Mouse (Mus musculus): ENCODE data around the gene Aqp6. TPM values are rescaled to one million over a fixed set of nuclear protein-coding genes. Genes with fewer than 3 reads are reported as not detected.

Gene Aqp6
- polyA plus RNA-seq, 1 experiment: 124 TPM

- Histone ChIP-seq H3K36me3 (ENCODE audit: control insufficient read depth, insufficient read depth, low read length) (no peaks in the 10 kb centered on the region), H3K27me3 (replicated peaks; ENCODE audit: control insufficient read depth, insufficient read depth, low read length) (no peaks in the 10 kb centered on the region), H3K4me1 (ENCODE audit: control insufficient read depth, insufficient read depth, low read length) (no peaks in the 10 kb centered on the region), H3K4me3 (ENCODE audit: insufficient read depth, low read depth, low read length) (no peak overlapping the region), H3K27ac (ENCODE audit: insufficient read depth, low read depth, low read length) (no peak overlapping the region)
- no peak for DNase-seq
- 65% methylated on average over 8 of the region's 8 CpGs for WGBS
- no peak for TF ChIP-seq POLR2A (IDR thresholded peaks at IDR 0.05; ENCODE audit: low read depth, low read length)
- no peak for TF ChIP-seq CTCF (conservative IDR thresholded peaks at IDR 0.05; ENCODE audit: insufficient read depth, insufficient read length, low read depth, low read length)
These were observed 3.6 kb upstream of the Aqp6 start for GRCm38 (mm10) chr15:99597596-99597995.

DNA sequence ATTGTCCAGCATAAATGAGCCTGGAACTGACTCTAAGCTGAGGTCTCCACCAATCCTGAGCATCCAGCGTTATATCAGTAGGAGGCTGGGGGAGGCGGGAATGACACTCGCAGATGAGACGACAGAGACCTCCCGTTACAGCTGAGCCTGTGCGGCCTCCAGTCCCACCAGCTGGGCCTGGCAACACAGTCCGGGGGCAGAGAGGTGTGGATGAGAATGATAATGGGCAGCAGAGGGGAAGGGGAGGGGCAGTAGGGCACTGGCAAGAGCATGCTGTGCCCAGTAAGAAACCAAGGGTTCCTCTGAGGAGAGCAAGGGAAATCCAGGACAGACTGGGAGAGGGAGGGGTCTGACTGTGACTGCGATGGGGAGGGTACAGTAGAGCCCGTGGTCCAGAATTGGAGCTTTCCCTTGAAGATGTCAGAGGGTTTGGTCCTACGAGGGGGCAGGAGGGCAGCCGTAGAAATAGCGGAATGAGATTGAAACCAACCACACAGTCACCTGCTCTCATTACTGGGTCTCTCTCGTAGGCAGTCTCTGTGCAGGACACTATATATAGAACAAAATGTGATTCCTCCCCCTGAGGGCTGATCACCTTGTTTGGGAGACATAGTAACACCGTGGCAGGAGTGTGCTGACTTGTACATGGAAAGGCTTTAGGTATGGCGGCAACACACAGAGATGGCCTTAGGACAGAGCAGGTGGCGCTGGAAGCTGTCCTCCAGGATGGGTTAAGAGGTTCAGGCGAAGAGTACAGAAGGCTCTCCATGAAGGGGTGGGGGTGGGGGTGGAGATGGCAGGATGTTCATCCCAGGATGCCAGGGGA is 1.7 kb upstream of the Aqp6 start:
- TF ChIP-seq POLR2A (IDR thresholded peaks at IDR 0.05; ENCODE audit: low read depth, low read length) (no peak), CTCF (conservative IDR thresholded peaks at IDR 0.05; ENCODE audit: insufficient read depth, insufficient read length, low read depth, low read length) (no peak)
- Histone ChIP-seq H3K4me3 (ENCODE audit: insufficient read depth, low read depth, low read length) (no peak overlapping the region), H3K27ac (ENCODE audit: insufficient read depth, low read depth, low read length) (no peak overlapping the region), H3K36me3 (ENCODE audit: control insufficient read depth, insufficient read depth, low read length) (no peaks in the 10 kb centered on the region), H3K27me3 (replicated peaks; ENCODE audit: control insufficient read depth, insufficient read depth, low read length) (no peaks in the 10 kb centered on the region), H3K4me1 (ENCODE audit: control insufficient read depth, insufficient read depth, low read length) (no peaks in the 10 kb centered on the region)
- 63% methylated on average over 17 of the region's 17 CpGs for WGBS
- DNase-seq: no peak

DNA sequence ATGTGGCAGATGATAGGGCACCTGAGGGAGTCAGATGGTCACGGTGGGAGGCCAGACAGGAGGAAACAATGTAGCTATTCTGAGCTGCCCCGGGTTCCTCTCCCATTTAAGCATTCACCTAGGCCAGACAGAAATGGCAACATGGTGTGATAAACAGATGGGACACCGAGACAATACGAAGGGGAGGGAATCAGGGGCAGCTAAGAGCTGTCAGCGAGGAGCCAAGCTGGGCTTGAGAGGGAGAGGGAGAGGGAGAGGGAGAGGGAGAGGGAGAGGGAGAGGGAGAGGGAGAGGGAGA is 572 bp downstream of the Aqp6 start:
- TF ChIP-seq POLR2A (IDR thresholded peaks at IDR 0.05; ENCODE audit: low read depth, low read length) (no peak), CTCF (conservative IDR thresholded peaks at IDR 0.05; ENCODE audit: insufficient read depth, insufficient read length, low read depth, low read length) (no peak)
- H3K27ac ChIP-seq (ENCODE audit: insufficient read depth, low read depth, low read length): no peak overlapping the region
- H3K27me3 ChIP-seq (replicated peaks; ENCODE audit: control insufficient read depth, insufficient read depth, low read length): no peaks in the 10 kb centered on the region
- 49% methylated on average over 5 of the region's 5 CpGs for WGBS
- no peak overlapping the region for H3K4me3 ChIP-seq (ENCODE audit: insufficient read depth, low read depth, low read length)
- H3K4me1 ChIP-seq (ENCODE audit: control insufficient read depth, insufficient read depth, low read length): no peaks in the 10 kb centered on the region
- DNase-seq: no peak
- H3K36me3 ChIP-seq (ENCODE audit: control insufficient read depth, insufficient read depth, low read length): no peaks in the 10 kb centered on the region

DNA sequence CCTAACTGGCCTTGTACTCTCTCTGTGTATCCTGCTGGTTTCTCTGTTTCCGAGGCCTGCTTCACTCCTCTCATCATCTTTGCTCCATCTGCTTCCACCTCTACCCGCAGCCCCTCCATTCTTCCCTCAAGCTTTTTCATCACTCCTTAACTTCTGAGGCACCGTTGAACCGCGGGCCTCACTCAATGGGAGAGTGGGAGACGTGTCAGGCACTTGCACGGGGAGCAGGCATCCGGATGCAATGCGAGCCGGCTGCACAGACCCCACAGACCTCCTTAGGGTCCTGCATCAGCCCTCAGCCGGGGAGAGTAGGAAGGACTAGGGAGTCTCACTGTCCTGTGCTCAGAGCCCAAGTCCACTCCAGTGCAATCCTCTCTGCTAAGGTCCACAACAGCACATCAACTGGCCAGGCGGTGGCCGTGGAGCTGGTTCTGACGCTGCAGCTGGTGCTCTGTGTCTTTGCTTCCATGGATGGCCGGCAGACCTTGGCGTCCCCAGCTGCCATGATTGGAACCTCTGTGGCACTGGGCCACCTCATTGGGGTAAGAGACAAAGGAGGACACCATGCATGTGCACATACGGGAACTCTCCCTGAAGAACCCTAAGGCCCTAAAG is 1.1 kb downstream of the Aqp6 start:
- H3K27me3 ChIP-seq (replicated peaks; ENCODE audit: control insufficient read depth, insufficient read depth, low read length): no peaks in the 10 kb centered on the region
- H3K27ac ChIP-seq (ENCODE audit: insufficient read depth, low read depth, low read length): no peak overlapping the region
- H3K36me3 ChIP-seq (ENCODE audit: control insufficient read depth, insufficient read depth, low read length): no peaks in the 10 kb centered on the region
- no peak for TF ChIP-seq POLR2A (IDR thresholded peaks at IDR 0.05; ENCODE audit: low read depth, low read length)
- TF ChIP-seq CTCF (conservative IDR thresholded peaks at IDR 0.05; ENCODE audit: insufficient read depth, insufficient read length, low read depth, low read length): no peak
- no peaks in the 10 kb centered on the region for H3K4me1 ChIP-seq (ENCODE audit: control insufficient read depth, insufficient read depth, low read length)
- H3K4me3 ChIP-seq (ENCODE audit: insufficient read depth, low read depth, low read length): no peak overlapping the region
- 73% methylated on average over 17 of the region's 17 CpGs for WGBS
- no peak for DNase-seq

DNA sequence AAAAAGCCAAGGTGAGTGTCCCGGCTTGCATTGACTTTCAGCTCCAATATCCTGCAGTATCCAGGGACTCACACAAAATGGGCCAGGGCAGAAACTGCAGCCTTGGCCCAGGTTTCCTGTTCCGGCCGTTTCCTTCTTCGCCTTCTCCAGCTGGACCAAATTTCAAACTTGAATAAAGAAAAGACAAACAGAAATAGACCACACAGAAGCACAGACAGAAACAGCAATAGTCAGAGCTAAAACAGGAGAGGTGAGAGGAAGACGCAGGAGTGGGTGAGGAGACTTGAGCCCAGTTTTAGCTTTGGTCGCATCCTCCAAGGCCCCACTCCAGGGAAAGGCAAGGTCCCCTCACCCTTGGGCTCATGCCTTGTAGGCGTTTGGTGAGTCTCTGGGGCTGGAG is 2.0 kb downstream of the Aqp6 start:
- Histone ChIP-seq H3K4me1 (ENCODE audit: control insufficient read depth, insufficient read depth, low read length) (no peaks in the 10 kb centered on the region), H3K4me3 (ENCODE audit: insufficient read depth, low read depth, low read length) (no peak overlapping the region), H3K27ac (ENCODE audit: insufficient read depth, low read depth, low read length) (no peak overlapping the region), H3K27me3 (replicated peaks; ENCODE audit: control insufficient read depth, insufficient read depth, low read length) (no peaks in the 10 kb centered on the region), H3K36me3 (ENCODE audit: control insufficient read depth, insufficient read depth, low read length) (no peaks in the 10 kb centered on the region)
- WGBS: 82% methylated on average over 7 of the region's 7 CpGs
- DNase-seq: no peak
- TF ChIP-seq POLR2A (IDR thresholded peaks at IDR 0.05; ENCODE audit: low read depth, low read length): no peak

DNA sequence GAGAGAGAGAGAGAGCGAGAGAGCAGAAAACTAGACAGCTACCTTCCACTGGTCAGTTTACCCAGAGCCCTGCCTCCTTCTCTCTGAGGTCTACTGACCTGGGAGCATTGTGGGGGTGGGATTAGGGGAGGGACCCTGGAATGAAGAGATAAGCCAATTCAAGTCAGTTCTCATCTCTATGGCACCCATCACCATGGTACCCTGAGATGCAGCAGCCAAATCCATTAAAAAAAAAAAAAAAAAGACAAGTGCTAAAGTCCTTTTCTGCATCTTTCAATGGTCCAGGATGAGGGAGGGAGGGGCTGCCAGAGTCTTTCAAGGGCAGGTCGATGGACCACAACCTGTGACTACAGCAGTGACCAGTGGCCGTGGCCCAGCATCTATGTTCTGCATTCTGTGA is 4.4 kb downstream of the Aqp6 start:
- no peak for TF ChIP-seq POLR2A (IDR thresholded peaks at IDR 0.05; ENCODE audit: low read depth, low read length)
- no peak for TF ChIP-seq CTCF (conservative IDR thresholded peaks at IDR 0.05; ENCODE audit: insufficient read depth, insufficient read length, low read depth, low read length)
- WGBS: 79% methylated on average over 3 of the region's 3 CpGs
- no peak overlapping the region for H3K4me3 ChIP-seq (ENCODE audit: insufficient read depth, low read depth, low read length)
- H3K27ac ChIP-seq (ENCODE audit: insufficient read depth, low read depth, low read length): no peak overlapping the region
- no peaks in the 10 kb centered on the region for H3K27me3 ChIP-seq (replicated peaks; ENCODE audit: control insufficient read depth, insufficient read depth, low read length)
- no peak for DNase-seq
- no peaks in the 10 kb centered on the region for H3K36me3 ChIP-seq (ENCODE audit: control insufficient read depth, insufficient read depth, low read length)
- no peaks in the 10 kb centered on the region for H3K4me1 ChIP-seq (ENCODE audit: control insufficient read depth, insufficient read depth, low read length)

DNA sequence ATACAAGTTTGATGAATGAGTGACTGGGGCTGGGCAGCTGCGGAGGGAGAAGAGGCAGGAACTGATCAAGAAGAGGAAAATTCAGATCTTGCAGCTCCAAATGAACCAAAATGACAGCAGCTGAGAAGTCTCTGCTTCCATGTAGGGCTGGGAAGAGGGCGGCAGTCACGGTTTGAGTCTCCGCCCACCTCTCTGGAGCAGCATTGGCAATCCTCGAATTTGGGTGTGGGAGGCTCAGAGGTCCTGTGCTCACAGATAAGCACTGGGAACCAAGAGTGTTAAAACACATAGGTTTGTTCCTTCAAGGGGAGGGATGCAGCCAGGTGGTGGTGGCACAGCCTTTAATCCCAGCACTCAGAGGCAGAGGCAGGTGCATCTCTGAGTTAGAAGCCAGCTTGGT is 5.3 kb downstream of the Aqp6 start:
- WGBS: 36% methylated on average over 5 of the region's 5 CpGs
- no peak for DNase-seq
- Histone ChIP-seq H3K27ac (ENCODE audit: insufficient read depth, low read depth, low read length) (no peak overlapping the region), H3K36me3 (ENCODE audit: control insufficient read depth, insufficient read depth, low read length) (no peaks in the 10 kb centered on the region), H3K4me1 (ENCODE audit: control insufficient read depth, insufficient read depth, low read length) (no peaks in the 10 kb centered on the region), H3K27me3 (replicated peaks; ENCODE audit: control insufficient read depth, insufficient read depth, low read length) (no peaks in the 10 kb centered on the region), H3K4me3 (ENCODE audit: insufficient read depth, low read depth, low read length) (no peak overlapping the region)
- TF ChIP-seq CTCF (conservative IDR thresholded peaks at IDR 0.05; ENCODE audit: insufficient read depth, insufficient read length, low read depth, low read length) (no peak), POLR2A (IDR thresholded peaks at IDR 0.05; ENCODE audit: low read depth, low read length) (no peak)

Data from kidney, adult 2 months (tissue).